Mouse (Mus musculus) embryonic fibroblast, embryonic 13.5 days (primary cell): Measurements from ENCODE around the gene Cdc20.

Source experiments
- CTCF ChIP-seq: IDR thresholded peaks from 2 replicates; pipeline ENCODE4 v1.5.1; 2011; ENCODE audit warnings: mild to moderate bottlenecking, control low read depth, low read length, moderate library complexity, borderline replicate concordance; ENCODE audit not compliant: insufficient read depth
- POLR2A ChIP-seq: IDR thresholded peaks from 2 replicates; pipeline ENCODE4 v1.6.1; 2011; ENCODE audit warnings: low read depth, mild to moderate bottlenecking, control low read depth, low read length, moderate library complexity

- TF ChIP-seq POLR2A = no peak
- TF ChIP-seq CTCF = no peak
Observed at GRCm38 (mm10) chr4:118387316-118387715, 49.8 kb downstream of the Cdc20 start.
